Mouse (Mus musculus) lung, postnatal 0 days (tissue): ENCODE measurements around the gene Il16.
A peak's percentile ranks its signal among the peaks of the same experiment; 100 is the strongest.

Experiments used
- CTCF ChIP-seq: IDR thresholded peaks from 2 replicates; pipeline ENCODE4 v1.5.1; 2016; ENCODE audit warnings: antibody characterized with exemption, mild to moderate bottlenecking
- EP300 ChIP-seq: IDR thresholded peaks from 2 replicates; pipeline ENCODE4 v1.6.1; 2016; ENCODE audit warnings: antibody characterized with exemption, mild to moderate bottlenecking, control low read depth

DNA sequence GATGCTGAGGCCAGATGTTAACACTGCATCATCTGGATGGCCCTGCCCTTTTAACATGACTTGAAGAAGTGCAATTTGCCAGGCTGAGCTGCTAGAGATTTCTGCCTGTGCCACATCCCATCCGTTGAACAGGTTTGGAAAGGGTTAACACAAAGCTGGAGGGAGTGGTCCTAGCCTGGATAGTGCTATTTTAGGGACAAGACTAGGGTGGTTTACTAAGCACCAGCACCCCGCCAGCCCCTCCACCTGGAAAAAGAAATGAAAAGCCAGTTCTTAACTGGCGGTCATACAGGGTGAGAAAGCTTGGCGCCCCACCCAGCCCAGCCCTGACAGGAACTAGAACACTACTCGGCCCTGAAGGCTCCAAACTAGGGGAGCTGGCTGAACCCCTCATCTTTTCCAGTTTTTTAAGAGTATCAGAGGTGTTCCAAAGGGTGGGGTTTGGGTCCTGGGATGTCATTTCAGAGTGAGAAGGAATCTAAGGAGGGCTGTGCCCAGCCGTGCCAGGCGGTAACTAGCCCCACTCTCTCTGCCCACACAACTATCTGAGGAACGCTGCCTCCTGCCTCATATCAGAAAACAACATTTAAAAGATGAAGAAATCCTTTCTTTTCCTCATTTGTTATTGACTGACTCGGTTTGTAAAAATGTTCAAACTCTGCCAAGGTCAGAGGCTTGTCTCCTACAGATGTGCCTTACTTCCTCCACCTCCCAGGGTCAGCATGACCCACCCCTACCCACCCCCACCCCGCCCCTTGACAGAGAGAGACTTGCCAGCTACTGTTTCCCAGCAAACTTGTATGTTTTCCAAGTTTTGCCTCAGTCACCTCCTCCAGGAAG is 6.7 kb downstream of the Il16 start:
- TF ChIP-seq CTCF (no peak), EP300 (peak; percentile 63)
